Mouse (Mus musculus) embryonic facial prominence, embryonic 11.5 days (tissue): ENCODE results near the gene Hspbp1. TPM values are rescaled to one million over a fixed set of nuclear protein-coding genes. Genes with fewer than 3 reads are reported as not detected.

Source experiments
- ATAC-seq: fragments of 200-750 bp; cut with Nextera tagmentation; replicated peaks from 2 replicates; pipeline ENCODE4 v1.8.0; 2017; ENCODE audit warnings: low read depth; ENCODE audit not compliant: insufficient number of reproducible peaks, low FRiP score, low TSS enrichment
- DNase-seq: peaks from one replicate; pipeline ENCODE4 v3.0.0-alpha.2; 2015; ENCODE audit warnings: low spot score
- H3K27ac ChIP-seq: fragments of 300-500 bp; sonication (generic); replicated peaks from 2 replicates; pipeline ENCODE4 v1.5.1; 2014; ENCODE audit warnings: mild to moderate bottlenecking, low read depth, low read length, control low read depth
- H3K27me3 ChIP-seq: fragments of 300-500 bp; sonication (generic); 2 replicates; pipeline ENCODE4 v1.6.1; 2014; ENCODE audit warnings: mild to moderate bottlenecking, low read length, moderate library complexity, mixed read lengths; ENCODE audit not compliant: control insufficient read depth, insufficient read depth
- H3K36me3 ChIP-seq: fragments of 300-500 bp; sonication (generic); replicated peaks from 2 replicates; pipeline ENCODE4 v1.6.1; 2014; ENCODE audit warnings: low read depth, mild to moderate bottlenecking, low read length, moderate library complexity, mixed read lengths; ENCODE audit not compliant: control insufficient read depth, insufficient read depth
- H3K4me1 ChIP-seq: fragments of 300-500 bp; sonication (generic); 2 replicates; pipeline ENCODE4 v1.6.1; 2014; ENCODE audit warnings: low read length, mixed read lengths; ENCODE audit not compliant: control insufficient read depth, insufficient read depth
- H3K4me2 ChIP-seq: fragments of 300-500 bp; sonication (generic); 2 replicates; pipeline ENCODE4 v1.6.1; 2014; ENCODE audit warnings: low read depth, mild to moderate bottlenecking, control low read depth, low read length, moderate library complexity
- H3K4me3 ChIP-seq: fragments of 300-500 bp; sonication (generic); 2 replicates; pipeline ENCODE4 v1.5.1; 2014; ENCODE audit warnings: low read depth, low read length, control low read depth
- H3K9ac ChIP-seq: fragments of 300-500 bp; sonication (generic); replicated peaks from 2 replicates; pipeline ENCODE4 v1.6.1; 2014; ENCODE audit warnings: mild to moderate bottlenecking, control low read depth, low read length
- H3K9me3 ChIP-seq: fragments of 300-500 bp; sonication (generic); replicated peaks from 2 replicates; pipeline ENCODE4 v1.6.1; 2016; ENCODE audit warnings: mild to moderate bottlenecking, low read length, inconsistent platforms, mixed read lengths; ENCODE audit not compliant: control insufficient read depth
- WGBS: fragments of 180-500 bp; shearing (Covaris S2); extraction: QIAGEN DNeasy Blood & Tissue Kit; methylation state at CpG from one replicate; pipeline ENCODE4 v1.1.7; 2014; 5-methylcytosine and 5-hydroxymethylcytosine counted together
- polyA plus RNA-seq: library from polyadenylated mRNA; unstranded; fragments of >200 nt; fragmentation: Nextera tagmentation; extraction: Ambion mirVana; gene quantifications from 2 replicates; pipeline ENCODE4 v1.2.1, GENCODE M21; 2014

Hspbp1 gene
- polyA plus RNA-seq, 1 experiment from 2014 or later = 102 TPM

- no peaks in the 10 kb centered on the region; the same call in 1 of the 2 replicates for H3K4me1 ChIP-seq
- DNase-seq = no peak
- peaks cover 2% of the 10 kb centered on the region for H3K36me3 ChIP-seq
- 76% methylated on average over 2 of the region's 2 CpGs for WGBS
- no peaks in the 10 kb centered on the region for H3K9me3 ChIP-seq
- no peak overlapping the region for H3K9ac ChIP-seq
- ATAC-seq = no peak
- no peak overlapping the region for H3K4me3 ChIP-seq
- no peak overlapping the region for H3K27ac ChIP-seq
- H3K4me2 ChIP-seq = no peak overlapping the region
- H3K27me3 ChIP-seq = no peaks in the 10 kb centered on the region
These were observed 21.1 kb downstream of the Hspbp1 start for GRCm38 (mm10) chr7:4663742-4664141.

GRCm38 (mm10) chr7:4663179-4663578 lies 21.7 kb downstream of the Hspbp1 start:
- H3K36me3 ChIP-seq = peaks cover 2% of the 10 kb centered on the region
- no peaks in the 10 kb centered on the region; the same call in 1 of the 2 replicates for H3K4me1 ChIP-seq
- H3K27me3 ChIP-seq = no peaks in the 10 kb centered on the region
- H3K9ac ChIP-seq = no peak overlapping the region
- 72% methylated on average over 8 of the region's 8 CpGs for WGBS
- no peak overlapping the region for H3K4me2 ChIP-seq
- DNase-seq = no peak
- no peak overlapping the region for H3K27ac ChIP-seq
- H3K9me3 ChIP-seq = no peaks in the 10 kb centered on the region
- no peak for ATAC-seq
- H3K4me3 ChIP-seq = no peak overlapping the region

GRCm38 (mm10) chr7:4659911-4660443 lies 24.9 kb downstream of the Hspbp1 start:
- Histone ChIP-seq H3K9me3 (no peaks in the 10 kb centered on the region), H3K27me3 (no peaks in the 10 kb centered on the region), H3K27ac (peak overlapping the region; percentile 86), H3K4me1 (peaks cover 7% of the 10 kb centered on the region), H3K9ac (peak overlapping the region; percentile 92), H3K4me3 (peak overlapping the region; percentile 92), H3K36me3 (peaks cover 2% of the 10 kb centered on the region), H3K4me2 (peak overlapping the region; percentile 92)
- ATAC-seq = no peak
- DNase-seq = no peak
- WGBS = 66% methylated on average over 3 of the region's 3 CpGs

- peak within 1 kb of the TSS; percentile 92 for H3K9ac ChIP-seq
- ATAC-seq = peak; percentile 96
- peaks cover 2% of the 10 kb centered on the region for H3K36me3 ChIP-seq
- no peaks in the 10 kb centered on the region for H3K9me3 ChIP-seq
- peak; percentile 97 for DNase-seq
- H3K4me3 ChIP-seq = peak within 1 kb of the TSS; percentile 92
- H3K27me3 ChIP-seq = no peaks in the 10 kb centered on the region
- peak within 1 kb of the TSS; percentile 92 for H3K4me2 ChIP-seq
- WGBS = under 1% methylated on average over 54 of the region's 54 CpGs
- H3K27ac ChIP-seq = peak within 1 kb of the TSS; percentile 86
- peaks cover 7% of the 10 kb centered on the region for H3K4me1 ChIP-seq
These were observed 25.8 kb downstream of the Hspbp1 start, which contains the start of gene Ppp6r1 for GRCm38 (mm10) chr7:4658912-4659551. Gene Ppp6r1 (minus strand): TSS chr7:4659019.

- Histone ChIP-seq H3K27me3 (no peaks in the 10 kb centered on the region), H3K9ac (peak overlapping the region; percentile 92), H3K36me3 (no peaks in the 10 kb centered on the region; the same call in none of the 2 replicates), H3K4me3 (peak overlapping the region; percentile 92), H3K4me1 (peaks cover 7% of the 10 kb centered on the region), H3K27ac (peak overlapping the region; percentile 86), H3K9me3 (no peaks in the 10 kb centered on the region), H3K4me2 (peak overlapping the region; percentile 92)
- peak; percentile 75 for ATAC-seq
- DNase-seq = peak; percentile 53
- under 1% methylated on average over 59 of the region's 78 CpGs for WGBS
These were observed 26.6 kb downstream of the Hspbp1 start for GRCm38 (mm10) chr7:4658128-4658907.

GRCm38 (mm10) chr7:4657521-4658127 lies 27.2 kb downstream of the Hspbp1 start:
- ATAC-seq = no peak
- Histone ChIP-seq H3K9me3 (no peaks in the 10 kb centered on the region), H3K36me3 (no peaks in the 10 kb centered on the region), H3K4me1 (peaks cover 7% of the 10 kb centered on the region), H3K9ac (peak overlapping the region; percentile 92), H3K27me3 (no peaks in the 10 kb centered on the region), H3K4me3 (peak overlapping the region; percentile 92), H3K27ac (no peak overlapping the region), H3K4me2 (peak overlapping the region; percentile 92)
- no peak for DNase-seq
- WGBS = 59% methylated on average over 9 of the region's 9 CpGs

- Histone ChIP-seq H3K27me3 (no peaks in the 10 kb centered on the region), H3K4me1 (peaks cover 7% of the 10 kb centered on the region), H3K36me3 (no peaks in the 10 kb centered on the region), H3K9ac (no peak overlapping the region), H3K4me3 (no peak overlapping the region), H3K4me2 (no peak overlapping the region), H3K9me3 (no peaks in the 10 kb centered on the region), H3K27ac (no peak overlapping the region)
- ATAC-seq (no peak), DNase-seq (no peak)
- 66% methylated on average over 1 of the region's 1 CpGs for WGBS
These were observed 28.1 kb downstream of the Hspbp1 start for GRCm38 (mm10) chr7:4656818-4657217.
